Mouse (Mus musculus) left cerebral cortex, adult 11 months (tissue): ENCODE results near the gene Ntmt1.

Source experiments
- DNase-seq: peaks from one replicate; pipeline ENCODE4 v3.0.0; 2022; ENCODE audit warnings: low spot score

The Ntmt1 gene

GRCm38 (mm10) chr2:30826825-30827748 is 19.5 kb downstream of the Ntmt1 start:
- peak; percentile 44 for DNase-seq

GRCm38 (mm10) chr2:30827749-30828475 is 20.3 kb downstream of the Ntmt1 start:
- peak; percentile 83 for DNase-seq

GRCm38 (mm10) chr2:30829315-30829714 is 21.7 kb downstream of the Ntmt1 start:
- DNase-seq, result no peak

- no peak for DNase-seq
These were observed 22.7 kb downstream of the Ntmt1 start, which contains the start of gene Asb6 for GRCm38 (mm10) chr2:30830283-30830795. Gene Asb6 (minus strand): TSS chr2:30830333.

- no peak for DNase-seq
These were observed 26.0 kb downstream of the Ntmt1 start for GRCm38 (mm10) chr2:30833644-30834043.

- no peak for DNase-seq
These were observed 26.9 kb downstream of the Ntmt1 start, which contains the start of gene Prrx2 for GRCm38 (mm10) chr2:30834373-30835022. Gene Prrx2 (plus strand): TSS chr2:30834972.

- no peak for DNase-seq
These were observed 28.8 kb downstream of the Ntmt1 start for GRCm38 (mm10) chr2:30836238-30836990.

GRCm38 (mm10) chr2:30842615-30843014 is 35.0 kb downstream of the Ntmt1 start:
- no peak for DNase-seq

- no peak for DNase-seq
These were observed 37.8 kb downstream of the Ntmt1 start for GRCm38 (mm10) chr2:30845152-30846070.

- no peak for DNase-seq
These were observed 38.6 kb downstream of the Ntmt1 start for GRCm38 (mm10) chr2:30846236-30846635.

GRCm38 (mm10) chr2:30846723-30847122 is 39.1 kb downstream of the Ntmt1 start:
- no peak for DNase-seq

GRCm38 (mm10) chr2:30848184-30848583 is 40.6 kb downstream of the Ntmt1 start:
- DNase-seq, result no peak

GRCm38 (mm10) chr2:30850581-30850980 is 43.0 kb downstream of the Ntmt1 start:
- no peak for DNase-seq

GRCm38 (mm10) chr2:30852771-30853313 is 45.2 kb downstream of the Ntmt1 start:
- DNase-seq, result no peak

- DNase-seq, result no peak
These were observed 49.5 kb downstream of the Ntmt1 start for GRCm38 (mm10) chr2:30857076-30857475.

GRCm38 (mm10) chr2:30859782-30860181 is 52.2 kb downstream of the Ntmt1 start:
- DNase-seq, result no peak

- no peak for DNase-seq
These were observed 54.5 kb downstream of the Ntmt1 start for GRCm38 (mm10) chr2:30862081-30862480.

GRCm38 (mm10) chr2:30863574-30863973 is 55.9 kb downstream of the Ntmt1 start:
- DNase-seq, result no peak

GRCm38 (mm10) chr2:30864968-30865381 is 57.3 kb downstream of the Ntmt1 start:
- no peak for DNase-seq

GRCm38 (mm10) chr2:30865426-30865825 is 57.8 kb downstream of the Ntmt1 start:
- no peak for DNase-seq
